Mouse (Mus musculus): ENCODE results near the gene Cfap73. TPM values are rescaled to one million over a fixed set of nuclear protein-coding genes. Genes with fewer than 3 reads are reported as not detected.

Cfap73 gene
- total and polyA plus RNA-seq, 3 experiments = 0.25 TPM; not detected in 2

- no peak for TF ChIP-seq USF2 (IDR thresholded peaks at IDR 0.05; ENCODE audit: borderline replicate concordance in 1 of 2, insufficient read depth in 1 of 2, low read depth in 1 of 2, low read length in 2 of 2)
- no peak for TF ChIP-seq TBP (IDR thresholded peaks at IDR 0.05; ENCODE audit: low read depth, low read length)
- no peak for TF ChIP-seq POLR2AphosphoS2 (IDR thresholded peaks at IDR 0.05; ENCODE audit: low read length)
- no peak for TF ChIP-seq MYB (IDR thresholded peaks at IDR 0.05; ENCODE audit: low read depth, low read length)
- TF ChIP-seq ETS1 (IDR thresholded peaks at IDR 0.05; ENCODE audit: low read depth, low read length) = no peak
- TF ChIP-seq MAFK (IDR thresholded peaks at IDR 0.05; ENCODE audit: borderline replicate concordance, low read depth, low read length) = no peak
- TF ChIP-seq MEF2A (IDR thresholded peaks at IDR 0.05; ENCODE audit: extremely low read depth, insufficient replicate concordance, low read depth, low read length, poor library complexity, severe bottlenecking) = no peak
- TF ChIP-seq MXI1 (IDR thresholded peaks at IDR 0.05; ENCODE audit: low read depth, low read length) = no peak
- no peak for TF ChIP-seq ZKSCAN1 (IDR thresholded peaks at IDR 0.05; ENCODE audit: low read depth, low read length)
- TF ChIP-seq SMC3 (IDR thresholded peaks at IDR 0.05; ENCODE audit: low read depth, low read length) = peak; percentile 75
- TF ChIP-seq JUND (IDR thresholded peaks at IDR 0.05; ENCODE audit: low read depth, low read length) = no peak
- no peak for TF ChIP-seq BHLHE40 (IDR thresholded peaks at IDR 0.05; ENCODE audit: borderline replicate concordance, low read depth, low read length)
- TF ChIP-seq GATA1 (IDR thresholded peaks at IDR 0.05; ENCODE audit: low read depth, low read length) = no peak
These were observed 32.9 kb downstream of the Cfap73 start (continued) for GRCm38 (mm10) chr5:120600946-120601668.

GRCm38 (mm10) chr5:120599625-120600024 is 34.4 kb downstream of the Cfap73 start:
- Histone ChIP-seq H3K36me3 (ENCODE audit: control insufficient read depth in 1 of 2, insufficient read depth in 2 of 2, low read length in 2 of 2) (peaks cover 0 to 11% of the 10 kb centered on the region in 2 experiments; a peak in 2 of 4 replicates), H3K9me3 (replicated peaks; ENCODE audit: insufficient read depth, low read length) (no peaks in the 10 kb centered on the region), H3K4me3 (ENCODE audit: control insufficient read depth in 1 of 2, insufficient read depth in 1 of 2, low read depth in 2 of 2, low read length in 2 of 2) (no peak overlapping the region), H3K9ac (ENCODE audit: control insufficient read depth, low read depth, low read length, poor library complexity, severe bottlenecking) (peak overlapping the region; percentile 6; the same call in 1 of the 2 replicates), H3K79me2 (ENCODE audit: control insufficient read depth, insufficient read depth, low read length, poor library complexity) (no peaks in the 10 kb centered on the region), H3K4me1 (ENCODE audit: control insufficient read depth in 1 of 2, insufficient read depth in 2 of 2, low read length in 2 of 2) (peaks cover 17 to 24% of the 10 kb centered on the region in 2 experiments), H3K27ac (ENCODE audit: control insufficient read depth, low read depth, low read length) (peak overlapping the region; percentile 53), H3K27me3 (ENCODE audit: control insufficient read depth in 1 of 2, insufficient read depth in 2 of 2, low read length in 2 of 2) (no peaks in the 10 kb centered on the region)
- peak; percentile 50 for DNase-seq (ENCODE audit: low read depth, low spot score)
- TF ChIP-seq SIN3A (IDR thresholded peaks at IDR 0.05; ENCODE audit: low read length) (peak; percentile 56), USF2 (IDR thresholded peaks at IDR 0.05; ENCODE audit: borderline replicate concordance in 1 of 2, insufficient read depth in 1 of 2, low read depth in 1 of 2, low read length in 2 of 2) (no peak), E2F4 (IDR thresholded peaks at IDR 0.05; ENCODE audit: borderline replicate concordance, low read depth, low read length) (no peak), RAD21 (IDR thresholded peaks at IDR 0.05; ENCODE audit: low read depth, low read length) (no peak), ZNF384 (IDR thresholded peaks at IDR 0.05; ENCODE audit: low read depth, low read length) (no peak), UBTF (IDR thresholded peaks at IDR 0.05; ENCODE audit: borderline replicate concordance, insufficient read depth, low read depth, low read length) (no peak), MAZ (IDR thresholded peaks at IDR 0.05; ENCODE audit: low read depth, low read length) (peak; percentile 77), POLR2AphosphoS5 (IDR thresholded peaks at IDR 0.05; ENCODE audit: borderline replicate concordance, low read depth, low read length) (no peak), MEF2A (IDR thresholded peaks at IDR 0.05; ENCODE audit: extremely low read depth, insufficient replicate concordance, low read depth, low read length, poor library complexity, severe bottlenecking) (no peak), CHD2 (IDR thresholded peaks at IDR 0.05; ENCODE audit: low read length) (peak; percentile 12; the same call in 1 of the 2 replicates), TAL1 (IDR thresholded peaks at IDR 0.05; ENCODE audit: low read length) (no peak), ZC3H11A (IDR thresholded peaks at IDR 0.05; ENCODE audit: low read depth, low read length) (no peak), USF1 (IDR thresholded peaks at IDR 0.05; ENCODE audit: low read depth, low read length) (no peak), GATA1 (IDR thresholded peaks at IDR 0.05; ENCODE audit: low read depth, low read length) (peak; percentile 51; the same call in 1 of the 2 replicates), ZKSCAN1 (IDR thresholded peaks at IDR 0.05; ENCODE audit: low read depth, low read length) (no peak), ZMIZ1 (IDR thresholded peaks at IDR 0.05; ENCODE audit: low read depth, low read length) (no peak), TCF12 (IDR thresholded peaks at IDR 0.05; ENCODE audit: low read depth, low read length) (peak; percentile 64; the same call in 1 of the 2 replicates), POLR2AphosphoS2 (IDR thresholded peaks at IDR 0.05; ENCODE audit: low read length) (no peak), RCOR1 (IDR thresholded peaks at IDR 0.05; ENCODE audit: low read depth, low read length) (no peak), HCFC1 (IDR thresholded peaks at IDR 0.05; ENCODE audit: low read depth, low read length) (no peak), MXI1 (IDR thresholded peaks at IDR 0.05; ENCODE audit: low read depth, low read length) (no peak), NELFE (IDR thresholded peaks at IDR 0.05; ENCODE audit: low read depth, low read length) (no peak), GABPA (IDR thresholded peaks at IDR 0.05; ENCODE audit: low read depth, low read length) (no peak), SMC3 (IDR thresholded peaks at IDR 0.05; ENCODE audit: low read depth, low read length) (no peak), CHD1 (IDR thresholded peaks at IDR 0.05; ENCODE audit: low read depth, low read length) (no peak), ELF1 (IDR thresholded peaks at IDR 0.05; ENCODE audit: low read depth, low read length) (no peak)

All from MEL (cell line).